Mouse (Mus musculus) hindbrain, embryonic 16.5 days (tissue): Measurements from ENCODE around the gene Cacna2d1. TPM values are rescaled to one million over a fixed set of nuclear protein-coding genes. Genes with fewer than 3 reads are reported as not detected.
A peak's percentile ranks its signal among the peaks of the same experiment; 100 is the strongest.

Source experiments
- ATAC-seq: fragments of 200-750 bp; cut with Nextera tagmentation; 2 replicates; pipeline ENCODE4 v1.8.0; 2017; ENCODE audit warnings: moderate TSS enrichment, moderate library complexity
- H3K27ac ChIP-seq: fragments of 300-500 bp; sonication (generic); 2 replicates; pipeline ENCODE4 v1.5.1; 2014; ENCODE audit warnings: low read depth, mild to moderate bottlenecking, control low read depth, low read length, moderate library complexity
- H3K27me3 ChIP-seq: fragments of 300-500 bp; sonication (generic); replicated peaks from 2 replicates; pipeline ENCODE4 v1.6.1; 2014; ENCODE audit warnings: low read length; ENCODE audit not compliant: control insufficient read depth, insufficient read depth
- H3K36me3 ChIP-seq: fragments of 300-500 bp; sonication (generic); 2 replicates; pipeline ENCODE4 v1.6.1; 2014; ENCODE audit warnings: mild to moderate bottlenecking, low read length, moderate library complexity, mixed read lengths; ENCODE audit not compliant: control insufficient read depth, insufficient read depth
- H3K4me1 ChIP-seq: fragments of 300-500 bp; sonication (generic); 2 replicates; pipeline ENCODE4 v1.6.1; 2014; ENCODE audit warnings: low read depth, low read length; ENCODE audit not compliant: control insufficient read depth, insufficient read depth
- H3K4me2 ChIP-seq: fragments of 300-500 bp; sonication (generic); 2 replicates; pipeline ENCODE4 v1.6.1; 2014; ENCODE audit warnings: mild to moderate bottlenecking, low read length, control low read depth, moderate library complexity
- H3K4me3 ChIP-seq: fragments of 300-500 bp; sonication (generic); 2 replicates; pipeline ENCODE4 v1.5.1; 2014; ENCODE audit warnings: mild to moderate bottlenecking, low read length, control low read depth, moderate library complexity
- H3K9ac ChIP-seq: fragments of 300-500 bp; sonication (generic); 2 replicates; pipeline ENCODE4 v1.6.1; 2014; ENCODE audit warnings: low read depth, mild to moderate bottlenecking, control low read depth, low read length, moderate library complexity
- H3K9me3 ChIP-seq: fragments of 300-500 bp; sonication (generic); 2 replicates; pipeline ENCODE4 v1.6.1; 2014; ENCODE audit warnings: mild to moderate bottlenecking, low read length, moderate library complexity; ENCODE audit not compliant: control insufficient read depth
- WGBS: fragments of 180-500 bp; shearing (Covaris S2); extraction: QIAGEN DNeasy Blood & Tissue Kit; methylation state at CpG from one replicate; pipeline ENCODE4 v1.1.7; 2014; 5-methylcytosine and 5-hydroxymethylcytosine counted together
- polyA plus RNA-seq: library from polyadenylated mRNA; unstranded; fragments of >200 nt; fragmentation: Nextera tagmentation; extraction: Ambion mirVana; gene quantifications from 2 replicates; pipeline ENCODE4 v1.2.1, GENCODE M21; 2015

Gene Cacna2d1
- polyA plus RNA-seq, 1 experiment from 2014 or later: 30.4 TPM

GRCm38 (mm10) chr5:16136839-16137238, 202.3 kb downstream of the Cacna2d1 start:
- no peak for ATAC-seq
- no peaks in the 10 kb centered on the region for H3K27me3 ChIP-seq
- no peak overlapping the region for H3K4me3 ChIP-seq
- no peaks in the 10 kb centered on the region for H3K36me3 ChIP-seq
- H3K4me1 ChIP-seq: no peaks in the 10 kb centered on the region
- no peak overlapping the region for H3K9ac ChIP-seq
- H3K27ac ChIP-seq: no peak overlapping the region
- H3K4me2 ChIP-seq: no peak overlapping the region
- 80% methylated on average over 2 of the region's 2 CpGs for WGBS
- no peaks in the 10 kb centered on the region for H3K9me3 ChIP-seq

- Histone ChIP-seq H3K9ac (no peak overlapping the region), H3K4me1 (no peaks in the 10 kb centered on the region), H3K27me3 (no peaks in the 10 kb centered on the region), H3K36me3 (no peaks in the 10 kb centered on the region), H3K4me3 (no peak overlapping the region), H3K4me2 (no peak overlapping the region), H3K27ac (no peak overlapping the region), H3K9me3 (no peaks in the 10 kb centered on the region)
- 84% methylated on average over 1 of the region's 1 CpGs for WGBS
- no peak for ATAC-seq
Measured at GRCm38 (mm10) chr5:16146602-16147001, 212.1 kb downstream of the Cacna2d1 start.

GRCm38 (mm10) chr5:16155375-16156284, 221.1 kb downstream of the Cacna2d1 start:
- H3K9me3 ChIP-seq: no peaks in the 10 kb centered on the region
- ATAC-seq: 0 out of 2 replicates have a peak, but pooled peaks have one; percentile 44
- WGBS: 74% methylated on average over 6 of the region's 6 CpGs
- no peak overlapping the region for H3K4me2 ChIP-seq
- H3K27ac ChIP-seq: no peak overlapping the region
- no peaks in the 10 kb centered on the region for H3K36me3 ChIP-seq
- H3K4me3 ChIP-seq: no peak overlapping the region
- no peaks in the 10 kb centered on the region for H3K27me3 ChIP-seq
- H3K4me1 ChIP-seq: no peaks in the 10 kb centered on the region
- no peak overlapping the region for H3K9ac ChIP-seq

GRCm38 (mm10) chr5:16163270-16163669, 228.8 kb downstream of the Cacna2d1 start:
- Histone ChIP-seq H3K27me3 (no peaks in the 10 kb centered on the region), H3K9ac (no peak overlapping the region), H3K4me1 (peaks cover 4% of the 10 kb centered on the region), H3K4me2 (no peak overlapping the region), H3K9me3 (no peaks in the 10 kb centered on the region), H3K4me3 (no peak overlapping the region), H3K27ac (no peak overlapping the region), H3K36me3 (no peaks in the 10 kb centered on the region)
- no peak for ATAC-seq

GRCm38 (mm10) chr5:16166117-16166867, 231.8 kb downstream of the Cacna2d1 start:
- no peak overlapping the region for H3K9ac ChIP-seq
- ATAC-seq: peak; percentile 79
- peak overlapping the region; percentile 16; the same call in 1 of the 2 replicates for H3K27ac ChIP-seq
- no peaks in the 10 kb centered on the region for H3K36me3 ChIP-seq
- no peaks in the 10 kb centered on the region for H3K27me3 ChIP-seq
- peaks cover 4% of the 10 kb centered on the region for H3K4me1 ChIP-seq
- H3K4me3 ChIP-seq: no peak overlapping the region
- H3K4me2 ChIP-seq: no peak overlapping the region
- WGBS: 37% methylated on average over 12 of the region's 12 CpGs
- no peaks in the 10 kb centered on the region for H3K9me3 ChIP-seq

- 36% methylated on average over 1 of the region's 1 CpGs for WGBS
Measured at GRCm38 (mm10) chr5:16166868-16167267, 232.4 kb downstream of the Cacna2d1 start.

GRCm38 (mm10) chr5:16181041-16181440, 246.6 kb downstream of the Cacna2d1 start:
- no peaks in the 10 kb centered on the region for H3K36me3 ChIP-seq
- 85% methylated on average over 7 of the region's 7 CpGs for WGBS
- no peaks in the 10 kb centered on the region for H3K4me1 ChIP-seq
- H3K9me3 ChIP-seq: no peaks in the 10 kb centered on the region
- ATAC-seq: no peak
- H3K27ac ChIP-seq: no peak overlapping the region
- no peak overlapping the region for H3K9ac ChIP-seq
- no peak overlapping the region for H3K4me3 ChIP-seq
- no peak overlapping the region for H3K4me2 ChIP-seq
- no peaks in the 10 kb centered on the region for H3K27me3 ChIP-seq

More at GRCm38 (mm10) chr5:16166868-16167267, 232.4 kb downstream of the Cacna2d1 start:
- H3K9ac ChIP-seq: no peak overlapping the region
- no peaks in the 10 kb centered on the region for H3K9me3 ChIP-seq
- ATAC-seq: peak; percentile 54
- H3K4me3 ChIP-seq: no peak overlapping the region
- H3K27ac ChIP-seq: no peak overlapping the region
- H3K27me3 ChIP-seq: no peaks in the 10 kb centered on the region
- no peaks in the 10 kb centered on the region for H3K36me3 ChIP-seq
- no peak overlapping the region for H3K4me2 ChIP-seq
- H3K4me1 ChIP-seq: peaks cover 4% of the 10 kb centered on the region

- no peaks in the 10 kb centered on the region for H3K9me3 ChIP-seq
- no peak overlapping the region for H3K4me3 ChIP-seq
- 82% methylated on average over 1 of the region's 1 CpGs for WGBS
- no peak overlapping the region for H3K27ac ChIP-seq
- H3K36me3 ChIP-seq: no peaks in the 10 kb centered on the region
- no peaks in the 10 kb centered on the region for H3K27me3 ChIP-seq
- no peaks in the 10 kb centered on the region for H3K4me1 ChIP-seq
- no peak overlapping the region for H3K4me2 ChIP-seq
- no peak overlapping the region for H3K9ac ChIP-seq
- no peak for ATAC-seq
Measured at GRCm38 (mm10) chr5:16184064-16184463, 249.6 kb downstream of the Cacna2d1 start.

- Histone ChIP-seq H3K27me3 (no peaks in the 10 kb centered on the region), H3K27ac (no peak overlapping the region)
Measured at GRCm38 (mm10) chr5:16187931-16188330, 253.4 kb downstream of the Cacna2d1 start.

More at GRCm38 (mm10) chr5:16187931-16188330, 253.4 kb downstream of the Cacna2d1 start:
- no peak overlapping the region for H3K9ac ChIP-seq
- H3K36me3 ChIP-seq: no peaks in the 10 kb centered on the region
- no peaks in the 10 kb centered on the region for H3K9me3 ChIP-seq
- H3K4me3 ChIP-seq: no peak overlapping the region
- ATAC-seq: no peak
- WGBS: 58% methylated on average over 3 of the region's 3 CpGs
- no peaks in the 10 kb centered on the region for H3K4me1 ChIP-seq
- no peak overlapping the region for H3K4me2 ChIP-seq
